16 mouse cellular contexts compared by ENCODE assay signal in genomic region chr6:133431672-133432071, GRCm38 (mm10).
"Had no signal": no experiment of that assay in that cellular context is flagged by ENCODE, and none has a peak within 500 bp of the region (broad histone marks: within the 10 kb centered on the region; RNA-seq: fewer than 3 reads in every experiment).

No protein-coding gene starts in this region.

- H3K36me3 ChIP-seq: neural tube, embryonic 13.5 days; neural tube, embryonic 15.5 days; stomach, embryonic 15.5 days had no signal

- H3K4me1 ChIP-seq: neural tube, embryonic 13.5 days; neural tube, embryonic 15.5 days; stomach, embryonic 15.5 days had no signal

- H3K27me3 ChIP-seq: neural tube, embryonic 13.5 days; neural tube, embryonic 15.5 days; stomach, embryonic 15.5 days had no signal

- H3K27ac ChIP-seq: neural tube, embryonic 13.5 days; neural tube, embryonic 15.5 days; stomach, embryonic 15.5 days; stomach, postnatal 0 days had no signal

- DNase-seq: retina, postnatal 1 day; right cerebral cortex, adult 18-20 months; right cerebral cortex, postnatal 14 days; right cerebral cortex, postnatal 25 days; right cerebral cortex, postnatal 4 days; spleen, adult 18-20 months; thymus, adult 18-20 months; thymus, adult 2 months; thymus, postnatal 14 days; thymus, postnatal 25 days; thymus, postnatal 36 days; thymus, postnatal 4 days had no signal

- H3K9me3 ChIP-seq: neural tube, embryonic 13.5 days; neural tube, embryonic 15.5 days; stomach, embryonic 15.5 days had no signal

- H3K9ac ChIP-seq: neural tube, embryonic 13.5 days; neural tube, embryonic 15.5 days; stomach, embryonic 15.5 days had no signal

- H3K4me3 ChIP-seq: neural tube, embryonic 13.5 days; neural tube, embryonic 15.5 days; stomach, embryonic 15.5 days had no signal
